Mouse (Mus musculus) small intestine, adult 2 months (tissue): ENCODE results near the gene Spint5.

ENCODE experiments used
- CTCF ChIP-seq: fragments of 200-500 bp; IDR thresholded peaks from 2 replicates; pipeline ENCODE4 v1.5.1; 2012; ENCODE audit warnings: low read depth, mild to moderate bottlenecking, control low read depth, inconsistent platforms, low read length, moderate library complexity, mixed read lengths; ENCODE audit not compliant: insufficient replicate concordance, insufficient read length; ENCODE audit errors: extremely low read depth
- POLR2A ChIP-seq: fragments of 200-500 bp; IDR thresholded peaks from 2 replicates; pipeline ENCODE4 v1.6.1; 2012; ENCODE audit warnings: low read depth, mild to moderate bottlenecking, control low read depth, inconsistent platforms, low read length, moderate library complexity

DNA sequence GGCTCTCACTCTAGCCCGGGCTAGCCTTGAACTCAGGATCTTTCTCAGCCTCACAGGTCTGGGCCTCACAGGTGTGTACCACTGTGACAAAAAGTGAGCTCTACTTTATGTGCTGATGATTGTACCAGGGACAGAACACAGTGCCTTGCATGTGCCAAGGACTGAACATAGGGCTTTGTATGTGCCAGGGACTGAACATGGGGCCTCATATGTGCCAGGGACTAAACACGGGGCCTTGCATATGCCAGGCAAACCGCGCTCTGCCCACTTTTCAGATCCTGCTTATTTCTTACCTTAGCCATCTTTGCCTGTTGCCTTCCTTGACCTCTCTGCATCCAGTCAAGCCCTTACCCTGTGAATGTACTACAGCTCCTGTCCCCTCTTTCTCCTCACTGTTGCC, 46.9 kb downstream of the Spint5 start:
- no peak for TF ChIP-seq POLR2A
- no peak for TF ChIP-seq CTCF
